Mouse (Mus musculus) megakaryocyte progenitor cell, adult 5-6 weeks (primary cell): ENCODE measurements at regions not wholly inside any gene's neighbourhood (a gene's known extent, or its start where the extent isn't known, plus 50 kb on each side); places are given as distances from the start of the nearest gene placed in this dataset.

ENCODE experiments used
- ATAC-seq: replicated peaks from 2 replicates; pipeline ENCODE4 v1.8.0; 2016; ENCODE audit warnings: mild to moderate bottlenecking, moderate TSS enrichment, inconsistent platforms; ENCODE audit not compliant: poor library complexity

GRCm38 (mm10) chr9:80697171-80697570 is 231.9 kb upstream of the Impg1 start:
- no peak for ATAC-seq

DNA sequence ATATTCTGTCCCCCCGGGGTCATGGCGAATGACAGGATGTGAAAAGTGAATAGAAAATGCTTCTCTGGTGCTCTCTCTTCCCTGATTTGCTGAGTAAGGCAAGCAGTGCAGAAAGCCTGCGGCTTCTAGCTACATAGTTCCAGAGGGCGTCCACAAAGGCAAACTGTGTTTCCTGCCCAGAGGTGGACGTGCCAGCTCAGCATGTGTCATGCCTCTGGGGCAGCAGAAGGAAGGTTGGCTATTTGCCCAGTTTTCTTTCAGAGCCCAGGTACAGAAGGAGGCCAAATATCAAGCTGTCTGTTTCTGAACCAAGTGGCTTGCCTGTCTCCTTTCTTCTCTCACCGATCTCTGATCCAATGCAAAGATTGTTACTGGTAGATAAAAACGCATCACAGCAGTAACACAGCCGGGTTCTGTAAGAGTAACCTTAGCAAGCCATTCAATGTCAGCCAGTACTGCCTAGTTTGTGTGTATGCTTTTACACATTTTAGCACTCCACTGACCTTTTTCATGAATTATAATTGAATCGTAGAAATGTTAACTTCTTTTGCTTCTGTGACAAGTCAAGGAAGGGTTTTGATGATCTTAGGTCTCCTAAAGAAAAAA is 223.3 kb upstream of the Impg1 start:
- ATAC-seq: peak; percentile 34; the same call in 1 of the 2 replicates

DNA sequence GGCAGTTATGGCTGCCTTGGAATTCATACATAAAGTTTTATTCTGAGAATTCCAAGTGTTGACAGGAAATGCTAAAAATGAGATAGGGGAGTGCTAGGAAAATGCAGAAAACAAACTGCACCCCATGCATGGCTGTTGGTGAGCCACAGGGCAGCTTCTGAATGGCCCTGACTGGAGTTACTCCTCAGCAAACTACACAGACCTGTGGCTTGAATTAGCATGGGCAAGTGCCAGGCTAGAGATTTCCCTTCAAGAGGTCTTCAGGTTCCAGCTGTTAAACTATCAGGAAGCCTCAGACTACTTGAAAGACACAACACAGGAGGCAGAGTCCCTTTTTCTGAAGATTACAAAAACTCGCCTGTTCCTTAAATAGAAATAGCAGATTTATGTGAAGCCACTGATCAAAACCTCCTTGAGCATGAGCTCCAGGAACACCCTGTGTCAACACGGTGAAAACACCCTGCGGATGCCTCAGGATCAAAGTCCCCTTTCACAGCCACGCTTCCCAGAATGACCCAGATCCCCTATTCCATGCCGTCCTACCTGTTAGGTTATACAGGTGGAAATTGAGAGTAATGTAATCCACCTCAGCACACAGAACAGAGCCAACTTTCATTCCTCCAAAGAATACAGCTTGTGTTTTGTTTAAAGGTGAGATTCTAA is 217.9 kb upstream of the Impg1 start:
- no peak for ATAC-seq

- no peak for ATAC-seq
These were observed 216.4 kb upstream of the Impg1 start for GRCm38 (mm10) chr9:80681709-80682108.

DNA sequence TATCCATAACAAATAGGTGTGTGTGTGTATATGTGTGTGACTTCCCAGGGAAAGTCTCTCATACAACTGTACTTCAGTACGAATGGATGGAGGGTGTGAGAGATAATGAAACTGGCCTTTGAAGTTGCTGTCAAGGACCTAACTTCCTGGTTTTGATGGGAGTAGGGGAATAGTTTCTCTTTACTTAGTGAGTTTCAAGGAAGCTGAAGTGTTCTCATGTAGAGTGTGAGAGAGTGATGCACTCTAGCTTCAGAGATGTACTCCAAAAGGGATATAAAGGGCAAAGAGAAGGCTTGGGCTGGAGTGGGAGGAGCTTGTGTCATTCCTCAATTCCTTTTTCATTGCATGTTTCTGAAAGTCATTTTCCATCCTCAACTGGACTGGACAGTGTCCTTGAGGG is 206.2 kb upstream of the Impg1 start:
- ATAC-seq: no peak

DNA sequence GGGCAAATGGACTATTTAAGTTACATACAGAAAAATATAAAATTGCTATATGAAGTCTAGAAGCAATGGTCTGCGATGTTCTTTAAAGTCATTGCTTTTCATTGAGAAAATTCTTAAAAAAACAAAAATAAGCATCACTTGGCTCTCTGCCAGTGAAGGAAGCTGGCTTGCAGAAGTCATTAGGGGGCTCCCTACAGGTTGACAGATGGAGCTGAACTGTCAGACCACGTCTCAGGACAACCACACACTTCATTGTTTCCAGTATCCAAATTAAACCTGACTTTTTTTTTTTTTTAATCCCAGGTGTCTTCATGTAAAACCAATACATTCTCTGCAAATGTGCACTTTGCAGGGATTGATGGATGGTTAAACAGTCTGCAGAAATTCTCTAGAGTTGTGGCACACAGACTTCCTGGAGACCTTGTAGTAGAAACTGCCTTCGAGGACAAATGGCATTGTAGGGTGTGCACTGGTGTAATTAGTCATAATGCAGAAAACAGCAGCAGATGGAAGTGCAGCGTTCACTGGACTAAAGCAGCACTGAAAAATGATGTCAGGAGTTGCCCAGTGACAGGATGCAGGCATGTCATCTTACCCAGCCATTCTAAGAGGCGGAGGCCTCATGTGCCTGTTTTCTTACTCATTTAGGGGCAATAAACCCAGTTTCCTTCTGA is 203.4 kb upstream of the Impg1 start:
- no peak for ATAC-seq

GRCm38 (mm10) chr9:80658755-80659154 is 193.5 kb upstream of the Impg1 start:
- no peak for ATAC-seq

DNA sequence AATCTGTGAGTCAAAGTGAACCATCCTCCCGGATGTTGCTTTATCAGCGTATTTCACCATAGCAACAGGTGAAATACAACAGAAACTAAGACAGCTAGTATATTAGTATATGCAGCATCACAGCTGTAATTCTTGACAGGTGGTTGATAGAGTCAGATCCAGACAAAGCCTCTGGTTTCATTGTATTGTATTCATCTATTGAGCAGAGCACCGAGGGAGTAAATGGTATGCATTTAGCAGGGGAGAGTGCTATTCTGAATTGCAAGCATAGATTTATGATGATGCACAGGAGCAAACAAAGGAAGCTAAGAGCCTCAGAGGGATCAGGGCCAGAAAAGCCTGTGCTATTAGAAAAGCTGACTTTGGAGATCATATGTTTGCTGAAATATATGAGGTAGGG is 149.8 kb upstream of the Impg1 start:
- no peak for ATAC-seq

DNA sequence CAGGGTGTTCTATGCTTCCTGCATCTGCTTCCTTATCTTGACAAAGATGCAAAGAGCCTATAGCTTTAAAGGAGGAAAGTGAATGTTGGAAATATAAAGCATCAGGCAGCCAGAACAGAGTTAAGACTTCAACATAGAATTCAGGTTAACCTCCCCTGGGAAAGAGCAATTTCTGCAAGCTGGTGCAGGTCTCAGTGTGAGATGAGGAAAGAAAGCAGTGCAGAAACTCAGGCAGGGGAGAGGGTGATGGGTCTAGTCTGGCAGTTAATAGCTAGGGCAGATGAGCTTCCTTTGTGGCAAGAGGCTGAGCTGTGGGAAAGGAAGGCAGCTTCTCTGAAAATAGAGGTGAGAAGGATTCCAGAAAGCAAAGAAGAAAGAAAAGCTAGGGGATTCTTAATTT is 134.7 kb upstream of the Impg1 start:
- no peak for ATAC-seq

DNA sequence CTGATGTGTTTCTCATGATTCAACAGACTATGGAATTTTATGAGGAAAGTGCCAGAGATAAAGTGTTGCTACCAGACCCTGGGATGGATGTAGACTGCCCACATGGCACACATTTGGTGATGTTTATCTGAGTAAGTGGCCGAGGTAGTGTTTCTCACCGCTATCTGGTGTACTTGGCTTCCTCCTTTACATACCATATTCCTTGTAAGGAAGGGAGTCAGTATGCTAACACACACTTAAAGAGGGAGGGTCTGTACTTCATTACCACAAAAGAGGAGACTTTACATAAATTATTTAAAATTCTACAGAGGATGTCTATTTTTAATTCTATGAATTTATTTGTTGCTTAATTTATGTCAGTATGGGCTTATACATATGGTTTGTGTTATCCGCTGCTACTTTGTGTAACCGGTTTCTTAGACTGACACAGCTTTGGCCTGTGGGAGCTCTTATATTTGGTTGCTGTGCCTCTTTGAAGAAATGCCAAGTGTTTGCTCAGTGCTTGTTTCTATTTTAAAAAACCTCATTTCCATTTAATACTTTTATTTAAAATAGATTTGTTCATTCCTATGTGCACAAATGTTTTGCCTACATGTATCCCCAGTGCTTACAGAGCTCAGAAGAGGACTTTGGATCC is 100.2 kb upstream of the Impg1 start:
- ATAC-seq: no peak

DNA sequence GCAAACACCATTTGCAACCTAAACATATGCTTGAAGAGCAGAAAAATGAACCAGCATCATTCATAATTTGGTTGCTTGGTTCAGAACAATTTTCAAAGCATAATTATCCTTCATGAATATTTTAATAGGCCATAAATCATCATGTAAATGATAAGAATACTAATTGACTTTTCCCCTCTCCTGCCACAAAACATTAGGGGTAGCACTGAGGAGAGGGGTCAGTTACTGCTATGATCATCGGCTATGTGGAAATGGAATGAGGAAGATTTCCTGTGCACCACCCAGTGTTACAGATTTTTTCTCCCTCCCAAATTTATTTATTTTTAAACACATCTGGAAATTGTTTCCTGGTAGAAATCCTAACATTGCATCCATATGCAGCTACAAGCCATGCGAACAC is 98.4 kb upstream of the Impg1 start:
- no peak for ATAC-seq

DNA sequence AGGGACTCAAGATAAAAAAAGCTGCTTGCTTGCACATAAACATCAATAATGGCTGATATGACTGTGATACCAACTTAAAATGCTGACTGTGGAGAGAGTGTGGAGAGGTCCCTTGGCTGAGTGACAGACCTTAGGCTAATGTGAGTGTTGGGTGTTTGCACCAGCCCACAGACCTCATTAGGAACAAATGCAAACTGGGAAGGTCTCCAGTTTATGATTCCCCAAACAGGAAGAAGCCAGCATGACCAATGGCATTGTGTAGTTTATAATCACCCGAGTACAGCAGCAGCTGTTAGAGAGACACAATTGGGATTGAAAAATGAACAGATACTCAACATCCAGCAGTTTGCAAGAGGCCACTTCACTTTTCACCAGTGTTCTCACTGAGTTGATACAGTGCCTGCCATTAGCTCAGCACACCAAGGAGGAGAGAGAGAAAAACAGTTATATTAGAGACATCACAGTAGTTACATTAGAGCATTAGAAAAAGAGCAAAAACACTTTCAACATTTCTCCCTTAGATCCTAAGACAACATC is 90.3 kb upstream of the Impg1 start:
- no peak for ATAC-seq
